Mouse (Mus musculus) midbrain, embryonic 11.5 days (tissue): ENCODE data around the gene Lrrc66. TPM values are rescaled to one million over a fixed set of nuclear protein-coding genes. Genes with fewer than 3 reads are reported as not detected.

Experiments
- ATAC-seq: fragments of 200-750 bp; cut with Nextera tagmentation; 2 replicates; pipeline ENCODE4 v1.8.0; 2017; ENCODE audit warnings: moderate TSS enrichment, moderate library complexity; ENCODE audit not compliant: low FRiP score
- DNase-seq: peaks from one replicate; pipeline ENCODE4 v3.0.0; 2015; ENCODE audit warnings: low spot score; ENCODE audit errors: missing footprints
- H3K27ac ChIP-seq: fragments of 300-500 bp; sonication (generic); 2 replicates; pipeline ENCODE4 v1.5.1; 2014; ENCODE audit warnings: low read depth, low read length
- H3K27me3 ChIP-seq: fragments of 300-500 bp; sonication (generic); 2 replicates; pipeline ENCODE4 v1.6.1; 2014; ENCODE audit warnings: mild to moderate bottlenecking, low read length, moderate library complexity, mixed read lengths; ENCODE audit not compliant: control insufficient read depth, insufficient read depth
- H3K36me3 ChIP-seq: fragments of 300-500 bp; sonication (generic); 2 replicates; pipeline ENCODE4 v1.6.1; 2014; ENCODE audit warnings: mild to moderate bottlenecking, low read length, moderate library complexity, mixed read lengths; ENCODE audit not compliant: control insufficient read depth, insufficient read depth
- H3K4me1 ChIP-seq: fragments of 300-500 bp; sonication (generic); 2 replicates; pipeline ENCODE4 v1.6.1; 2014; ENCODE audit warnings: low read length; ENCODE audit not compliant: control insufficient read depth, insufficient read depth
- H3K4me2 ChIP-seq: fragments of 300-500 bp; sonication (generic); 2 replicates; pipeline ENCODE4 v1.6.1; 2014; ENCODE audit warnings: mild to moderate bottlenecking, moderate library complexity
- H3K4me3 ChIP-seq: fragments of 300-500 bp; sonication (generic); 2 replicates; pipeline ENCODE4 v1.5.1; 2014; ENCODE audit warnings: low read depth, low read length
- H3K9ac ChIP-seq: fragments of 300-500 bp; sonication (generic); 2 replicates; pipeline ENCODE4 v1.6.1; 2014; ENCODE audit warnings: low read length
- H3K9me3 ChIP-seq: fragments of 300-500 bp; sonication (generic); 2 replicates; pipeline ENCODE4 v1.6.1; 2016; ENCODE audit warnings: low read length; ENCODE audit not compliant: control insufficient read depth
- WGBS: fragments of 180-500 bp; shearing (Covaris S2); extraction: QIAGEN DNeasy Blood & Tissue Kit; methylation state at CpG from one replicate; pipeline ENCODE4 v1.1.7; 2014; 5-methylcytosine and 5-hydroxymethylcytosine counted together
- polyA plus RNA-seq: library from polyadenylated mRNA; unstranded; fragments of >200 nt; fragmentation: Nextera tagmentation; extraction: Ambion mirVana; gene quantifications from 2 replicates; pipeline ENCODE4 v1.2.1, GENCODE M21; 2014

Lrrc66 gene
- polyA plus RNA-seq, 1 experiment from 2014 or later = 0.04 TPM

DNA sequence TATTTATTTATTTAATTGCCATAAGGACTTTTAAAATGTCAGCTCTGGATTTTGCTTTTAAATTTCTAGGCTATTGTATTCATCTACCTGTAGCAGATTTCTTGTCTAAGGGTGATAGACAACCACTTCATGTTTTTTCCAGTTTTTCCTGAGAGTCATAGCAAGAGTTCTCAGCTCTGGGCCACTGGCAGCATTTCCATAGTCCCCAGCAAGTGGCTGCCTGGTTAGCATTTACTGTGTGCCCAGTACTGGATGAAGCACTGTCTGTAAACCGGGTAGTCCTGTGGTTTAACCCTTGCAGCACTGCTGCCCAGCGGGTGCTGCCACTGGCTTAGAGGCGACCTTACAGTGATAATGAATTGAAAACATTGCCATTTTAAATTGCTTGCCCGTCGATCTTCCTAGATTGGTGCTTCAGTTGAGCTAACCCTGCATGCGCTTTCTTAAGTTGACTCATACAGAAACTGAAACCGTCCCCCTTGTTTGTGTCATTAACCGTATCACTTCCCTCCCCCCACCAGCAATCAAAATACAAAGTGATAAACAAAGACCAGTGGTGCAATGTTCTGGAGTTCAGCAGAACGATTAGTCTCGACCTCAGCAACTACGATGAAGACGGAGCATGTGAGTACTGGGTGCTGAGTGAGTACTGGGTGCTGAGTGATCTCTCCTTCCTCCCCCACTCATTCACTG, 75.4 kb downstream of the Lrrc66 start:
- Histone ChIP-seq H3K36me3 (no peaks in the 10 kb centered on the region; the same call in 1 of the 2 replicates), H3K27me3 (no peaks in the 10 kb centered on the region), H3K9ac (no peak overlapping the region), H3K4me2 (no peak overlapping the region), H3K4me1 (no peaks in the 10 kb centered on the region), H3K4me3 (no peak overlapping the region), H3K9me3 (no peaks in the 10 kb centered on the region), H3K27ac (no peak overlapping the region)
- ATAC-seq = no peak
- peak; percentile 80 for DNase-seq
- 79% methylated on average over 12 of the region's 12 CpGs for WGBS

Other genes with a start within 250 kb of the Lrrc66 start
- gene Cwh43, start 226.5 kb downstream of the Lrrc66 start, polyA plus RNA-seq = not detected in 2 replicates
- gene Dcun1d4, start 151.5 kb downstream of the Lrrc66 start, polyA plus RNA-seq = 69.6 and 83.0 TPM in 2 replicates
- 20.4 and 23.3 TPM in 2 replicates for gene Sgcb, start 15.3 kb upstream of the Lrrc66 start, polyA plus RNA-seq
- gene Spata18, start 18.9 kb upstream of the Lrrc66 start, polyA plus RNA-seq = 0.10 and 0.12 TPM in 2 replicates